In the genomic region with DNA sequence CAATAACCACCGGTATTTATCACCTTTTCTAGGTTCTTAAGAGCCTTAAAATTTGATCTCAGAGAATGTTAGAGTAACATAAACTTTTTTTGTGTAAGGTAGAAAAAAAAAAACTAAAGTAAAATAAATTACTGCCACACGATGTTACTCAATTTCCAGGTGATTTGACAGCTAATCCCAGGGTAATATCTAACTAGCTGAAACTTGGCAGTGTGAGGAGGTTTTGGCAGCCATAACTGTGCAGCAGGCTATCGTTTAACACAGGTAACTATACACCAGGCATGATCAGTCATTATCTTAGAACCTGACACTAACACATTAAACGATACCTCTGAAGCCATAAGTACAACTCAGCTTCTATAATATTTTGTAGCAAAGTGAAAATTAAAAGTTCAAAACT, we compare ENCODE assay signal across 23 mouse cellular contexts.
"Had no signal": no experiment of that assay in that cellular context is flagged by ENCODE, and none has a peak within 500 bp of the region (broad histone marks: within the 10 kb centered on the region; RNA-seq: fewer than 3 reads in every experiment).

No protein-coding gene starts in this region.

- H3K4me1 ChIP-seq: heart, embryonic 10.5 days; heart, embryonic 12.5 days; hindbrain, embryonic 10.5 days; hindbrain, embryonic 12.5 days; intestine, embryonic 15.5 days; kidney, embryonic 15.5 days; limb, embryonic 10.5 days; liver, embryonic 13.5 days; liver, embryonic 15.5 days had no signal

- H3K27me3 ChIP-seq: hindbrain, embryonic 12.5 days; liver, embryonic 13.5 days; liver, embryonic 15.5 days had no signal

- H3K36me3 ChIP-seq: heart, embryonic 10.5 days; heart, embryonic 12.5 days; hindbrain, embryonic 10.5 days; hindbrain, embryonic 12.5 days; intestine, embryonic 15.5 days; kidney, embryonic 15.5 days; limb, embryonic 10.5 days; limb, embryonic 12.5 days; liver, embryonic 13.5 days; liver, embryonic 15.5 days had no signal

- H3K4me3 ChIP-seq: gastrocnemius, adult 2 months; heart, embryonic 10.5 days; heart, embryonic 12.5 days; hindbrain, embryonic 10.5 days; hindbrain, embryonic 12.5 days; intestine, embryonic 15.5 days; kidney, embryonic 15.5 days; layer of hippocampus, adult 2 months; left cerebral cortex, adult 2 months; limb, embryonic 10.5 days; limb, embryonic 12.5 days; liver, embryonic 13.5 days; liver, embryonic 15.5 days had no signal

- H3K27ac ChIP-seq: gastrocnemius, adult 2 months; heart, embryonic 10.5 days; hindbrain, embryonic 10.5 days; hindbrain, embryonic 12.5 days; hindbrain, embryonic 14.5 days; intestine, embryonic 15.5 days; kidney, embryonic 15.5 days; kidney, postnatal 0 days; layer of hippocampus, adult 2 months; left cerebral cortex, adult 2 months; limb, embryonic 10.5 days; limb, embryonic 12.5 days; liver, embryonic 13.5 days; liver, embryonic 15.5 days had no signal

- DNase-seq: gastrocnemius, adult 2 months; gastrocnemius, postnatal 10 days; gastrocnemius, postnatal 25 days; heart, adult 18-20 months; heart, postnatal 10 days; heart, postnatal 4 days; kidney, postnatal 14 days; liver; liver, embryonic 13.5 days; liver, postnatal 0 days had no signal
